Mouse (Mus musculus) kidney, embryonic 16.5 days (tissue): ENCODE measurements around the gene Epb41. TPM values are rescaled to one million over a fixed set of nuclear protein-coding genes. Genes with fewer than 3 reads are reported as not detected.

Experiments
- ATAC-seq: fragments of 200-750 bp; cut with Nextera tagmentation; 2 replicates; pipeline ENCODE4 v1.8.0; 2017; ENCODE audit warnings: moderate TSS enrichment; ENCODE audit not compliant: low FRiP score, low TSS enrichment
- H3K27ac ChIP-seq: fragments of 300-500 bp; sonication (generic); 2 replicates; pipeline ENCODE4 v1.5.1; 2014; ENCODE audit warnings: low read length
- H3K27me3 ChIP-seq: fragments of 300-500 bp; sonication (generic); 2 replicates; pipeline ENCODE4 v1.6.1; 2014; ENCODE audit warnings: low read length, control low read depth, mixed read lengths; ENCODE audit not compliant: insufficient read depth
- H3K36me3 ChIP-seq: fragments of 300-500 bp; sonication (generic); 2 replicates; pipeline ENCODE4 v1.6.1; 2014; ENCODE audit warnings: low read length, control low read depth, mixed read lengths; ENCODE audit not compliant: insufficient read depth
- H3K4me1 ChIP-seq: fragments of 300-500 bp; sonication (generic); 2 replicates; pipeline ENCODE4 v1.6.1; 2014; ENCODE audit warnings: low read length, control low read depth, mixed read lengths; ENCODE audit not compliant: insufficient read depth
- H3K4me2 ChIP-seq: fragments of 300-500 bp; sonication (generic); replicated peaks from 2 replicates; pipeline ENCODE4 v1.6.1; 2014; ENCODE audit warnings: low read depth, low read length
- H3K4me3 ChIP-seq: fragments of 300-500 bp; sonication (generic); 2 replicates; pipeline ENCODE4 v1.5.1; 2014; ENCODE audit warnings: mild to moderate bottlenecking, low read length
- H3K9ac ChIP-seq: fragments of 300-500 bp; sonication (generic); replicated peaks from 2 replicates; pipeline ENCODE4 v1.6.1; 2014; ENCODE audit warnings: low read length
- H3K9me3 ChIP-seq: fragments of 300-500 bp; sonication (generic); 2 replicates; pipeline ENCODE4 v1.6.1; 2016; ENCODE audit warnings: low read length, control low read depth
- WGBS: fragments of 180-500 bp; shearing (Covaris S2); extraction: QIAGEN DNeasy Blood & Tissue Kit; methylation state at CpG from one replicate; pipeline ENCODE4 v1.1.7; 2014; 5-methylcytosine and 5-hydroxymethylcytosine counted together
- polyA plus RNA-seq: library from polyadenylated mRNA; unstranded; fragments of >200 nt; fragmentation: Nextera tagmentation; extraction: Ambion mirVana; gene quantifications from 2 replicates; pipeline ENCODE4 v1.2.1, GENCODE M21; 2015

Gene Epb41
- polyA plus RNA-seq, 1 experiment from 2014 or later = 68.6 TPM

- H3K4me1 ChIP-seq = no peaks in the 10 kb centered on the region
- no peak overlapping the region for H3K27ac ChIP-seq
- H3K9me3 ChIP-seq = no peaks in the 10 kb centered on the region
- no peaks in the 10 kb centered on the region for H3K36me3 ChIP-seq
- H3K9ac ChIP-seq = no peak overlapping the region
- WGBS = 79% methylated on average over 7 of the region's 7 CpGs
- H3K4me3 ChIP-seq = no peak overlapping the region
- H3K4me2 ChIP-seq = no peak overlapping the region
- H3K27me3 ChIP-seq = no peaks in the 10 kb centered on the region
- ATAC-seq = no peak
Observed at GRCm38 (mm10) chr4:132095043-132095442, 19.9 kb upstream of the Epb41 start.

- Histone ChIP-seq H3K9ac (no peak overlapping the region), H3K27me3 (no peaks in the 10 kb centered on the region), H3K27ac (no peak overlapping the region), H3K4me3 (no peak overlapping the region), H3K4me1 (no peaks in the 10 kb centered on the region), H3K36me3 (no peaks in the 10 kb centered on the region), H3K4me2 (no peak overlapping the region), H3K9me3 (no peaks in the 10 kb centered on the region)
- 80% methylated on average over 5 of the region's 5 CpGs for WGBS
- ATAC-seq = no peak
Observed at GRCm38 (mm10) chr4:132093928-132094327, 18.8 kb upstream of the Epb41 start.

- no peak overlapping the region for H3K27ac ChIP-seq
- H3K9ac ChIP-seq = no peak overlapping the region
- peak; percentile 69 for ATAC-seq
- H3K4me1 ChIP-seq = no peaks in the 10 kb centered on the region
- no peaks in the 10 kb centered on the region for H3K9me3 ChIP-seq
- H3K27me3 ChIP-seq = no peaks in the 10 kb centered on the region
- no peak overlapping the region for H3K4me2 ChIP-seq
- no peaks in the 10 kb centered on the region for H3K36me3 ChIP-seq
- WGBS = 69% methylated on average over 6 of the region's 6 CpGs
- no peak overlapping the region for H3K4me3 ChIP-seq
Observed at GRCm38 (mm10) chr4:132093136-132093535, 18.0 kb upstream of the Epb41 start.

GRCm38 (mm10) chr4:132088921-132089320, 13.8 kb upstream of the Epb41 start:
- WGBS = 17% methylated on average over 7 of the region's 7 CpGs
- H3K27ac ChIP-seq = no peak overlapping the region
- H3K4me2 ChIP-seq = no peak overlapping the region
- H3K4me3 ChIP-seq = no peak overlapping the region
- H3K9ac ChIP-seq = no peak overlapping the region
- no peaks in the 10 kb centered on the region for H3K27me3 ChIP-seq
- no peaks in the 10 kb centered on the region for H3K4me1 ChIP-seq
- 0 out of 2 replicates have a peak, but pooled peaks have one; percentile 31 for ATAC-seq
- H3K9me3 ChIP-seq = no peaks in the 10 kb centered on the region
- no peaks in the 10 kb centered on the region for H3K36me3 ChIP-seq

- WGBS = 86% methylated on average over 7 of the region's 7 CpGs
Observed at GRCm38 (mm10) chr4:132085114-132085513, 10.0 kb upstream of the Epb41 start.

GRCm38 (mm10) chr4:132080492-132080983, 5.4 kb upstream of the Epb41 start:
- Histone ChIP-seq H3K27ac (no peak overlapping the region), H3K4me1 (peaks cover 15% of the 10 kb centered on the region), H3K9ac (no peak overlapping the region), H3K27me3 (no peaks in the 10 kb centered on the region), H3K9me3 (no peaks in the 10 kb centered on the region), H3K4me3 (no peak overlapping the region), H3K36me3 (no peaks in the 10 kb centered on the region), H3K4me2 (no peak overlapping the region)
- no peak for ATAC-seq
- WGBS = 56% methylated on average over 4 of the region's 4 CpGs

More at GRCm38 (mm10) chr4:132085114-132085513, 10.0 kb upstream of the Epb41 start:
- H3K9me3 ChIP-seq = no peaks in the 10 kb centered on the region
- ATAC-seq = no peak
- no peak overlapping the region for H3K4me2 ChIP-seq
- H3K4me3 ChIP-seq = no peak overlapping the region
- no peaks in the 10 kb centered on the region for H3K27me3 ChIP-seq
- H3K4me1 ChIP-seq = no peaks in the 10 kb centered on the region
- H3K36me3 ChIP-seq = no peaks in the 10 kb centered on the region
- no peak overlapping the region for H3K27ac ChIP-seq
- H3K9ac ChIP-seq = no peak overlapping the region

GRCm38 (mm10) chr4:132079555-132080275, 4.6 kb upstream of the Epb41 start:
- no peaks in the 10 kb centered on the region for H3K9me3 ChIP-seq
- H3K4me3 ChIP-seq = no peak overlapping the region
- 9% methylated on average over 19 of the region's 19 CpGs for WGBS
- no peak overlapping the region for H3K27ac ChIP-seq
- no peaks in the 10 kb centered on the region for H3K36me3 ChIP-seq
- no peak overlapping the region for H3K9ac ChIP-seq
- no peak for ATAC-seq
- H3K27me3 ChIP-seq = no peaks in the 10 kb centered on the region
- peaks cover 17% of the 10 kb centered on the region for H3K4me1 ChIP-seq
- H3K4me2 ChIP-seq = no peak overlapping the region

GRCm38 (mm10) chr4:132078296-132078714, 3.2 kb upstream of the Epb41 start:
- H3K36me3 ChIP-seq = no peaks in the 10 kb centered on the region
- no peak overlapping the region for H3K27ac ChIP-seq
- no peaks in the 10 kb centered on the region for H3K27me3 ChIP-seq
- H3K9ac ChIP-seq = no peak overlapping the region
- H3K4me3 ChIP-seq = no peak overlapping the region
- no peaks in the 10 kb centered on the region for H3K9me3 ChIP-seq
- WGBS = 65% methylated on average over 7 of the region's 7 CpGs
- peaks cover 26% of the 10 kb centered on the region for H3K4me1 ChIP-seq
- ATAC-seq = no peak
- H3K4me2 ChIP-seq = no peak overlapping the region

- Histone ChIP-seq H3K27ac (peak overlapping the region; percentile 28; the same call in 1 of the 2 replicates), H3K36me3 (no peaks in the 10 kb centered on the region), H3K4me3 (no peak overlapping the region), H3K9me3 (no peaks in the 10 kb centered on the region), H3K27me3 (no peaks in the 10 kb centered on the region), H3K4me2 (no peak overlapping the region), H3K4me1 (peaks cover 28% of the 10 kb centered on the region), H3K9ac (no peak overlapping the region)
- no peak for ATAC-seq
- 71% methylated on average over 7 of the region's 7 CpGs for WGBS
Observed at GRCm38 (mm10) chr4:132077445-132077844, 2.3 kb upstream of the Epb41 start.
